Mouse (Mus musculus) liver, postnatal 0 days (tissue): Measurements from ENCODE around the gene Mxd3. TPM values are rescaled to one million over a fixed set of nuclear protein-coding genes. Genes with fewer than 3 reads are reported as not detected.

ENCODE experiments used
- ATAC-seq: fragments of 200-750 bp; cut with Nextera tagmentation; 2 replicates; pipeline ENCODE4 v1.8.0; 2017; ENCODE audit warnings: mild to moderate bottlenecking, moderate library complexity
- DNase-seq: peaks from one replicate; pipeline ENCODE4 v3.0.0-alpha.2; 2016
- H3K27ac ChIP-seq: fragments of 300-500 bp; sonication (generic); 2 replicates; pipeline ENCODE4 v1.5.1; 2014; ENCODE audit warnings: antibody characterized with exemption, moderate library complexity, mild to moderate bottlenecking, low read depth
- H3K27me3 ChIP-seq: fragments of 300-500 bp; sonication (generic); 2 replicates; pipeline ENCODE4 v1.6.1; 2014; ENCODE audit warnings: low read length, control low read depth, mixed read lengths; ENCODE audit not compliant: insufficient read depth
- H3K36me3 ChIP-seq: fragments of 300-500 bp; sonication (generic); replicated peaks from 2 replicates; pipeline ENCODE4 v1.6.1; 2014; ENCODE audit warnings: mild to moderate bottlenecking, control low read depth, low read length, moderate library complexity, mixed read lengths; ENCODE audit not compliant: insufficient read depth
- H3K4me1 ChIP-seq: fragments of 300-500 bp; sonication (generic); 2 replicates; pipeline ENCODE4 v1.6.1; 2014; ENCODE audit warnings: antibody characterized with exemption, mild to moderate bottlenecking, control low read depth; ENCODE audit not compliant: insufficient read depth
- H3K4me2 ChIP-seq: fragments of 300-500 bp; sonication (generic); 2 replicates; pipeline ENCODE4 v1.6.1; 2014; ENCODE audit warnings: low read depth, mild to moderate bottlenecking, low read length, moderate library complexity, mixed read lengths
- H3K4me3 ChIP-seq: fragments of 300-500 bp; sonication (generic); 2 replicates; pipeline ENCODE4 v1.5.1; 2014; ENCODE audit warnings: low read depth, low read length
- H3K9ac ChIP-seq: fragments of 300-500 bp; sonication (generic); replicated peaks from 2 replicates; pipeline ENCODE4 v1.6.1; 2014; ENCODE audit warnings: mild to moderate bottlenecking, moderate library complexity
- H3K9me3 ChIP-seq: fragments of 300-500 bp; sonication (generic); 2 replicates; pipeline ENCODE4 v1.6.1; 2016; ENCODE audit warnings: mild to moderate bottlenecking, control low read depth, low read length, mixed read lengths
- CTCF ChIP-seq: sonication (generic); IDR thresholded peaks from 2 replicates; pipeline ENCODE4 v1.5.1; 2016; ENCODE audit warnings: antibody characterized with exemption, low read depth
- EP300 ChIP-seq: IDR thresholded peaks from 2 replicates; pipeline ENCODE4 v1.6.1; 2016; ENCODE audit warnings: antibody characterized with exemption, low read depth, mild to moderate bottlenecking
- WGBS: fragments of 180-500 bp; shearing (Covaris S2); extraction: QIAGEN DNeasy Blood & Tissue Kit; methylation state at CpG from one replicate; pipeline ENCODE4 v1.1.7; 2014; ENCODE audit not compliant: insufficient replicate concordance; 5-methylcytosine and 5-hydroxymethylcytosine counted together
- polyA plus RNA-seq: library from polyadenylated mRNA; unstranded; fragments of >200 nt; fragmentation: Nextera tagmentation; extraction: Ambion mirVana; gene quantifications from 2 replicates; pipeline ENCODE4 v1.2.1, GENCODE M21; 2015

Gene Mxd3
- polyA plus RNA-seq, 1 experiment from 2014 or later: 14.0 TPM

DNA sequence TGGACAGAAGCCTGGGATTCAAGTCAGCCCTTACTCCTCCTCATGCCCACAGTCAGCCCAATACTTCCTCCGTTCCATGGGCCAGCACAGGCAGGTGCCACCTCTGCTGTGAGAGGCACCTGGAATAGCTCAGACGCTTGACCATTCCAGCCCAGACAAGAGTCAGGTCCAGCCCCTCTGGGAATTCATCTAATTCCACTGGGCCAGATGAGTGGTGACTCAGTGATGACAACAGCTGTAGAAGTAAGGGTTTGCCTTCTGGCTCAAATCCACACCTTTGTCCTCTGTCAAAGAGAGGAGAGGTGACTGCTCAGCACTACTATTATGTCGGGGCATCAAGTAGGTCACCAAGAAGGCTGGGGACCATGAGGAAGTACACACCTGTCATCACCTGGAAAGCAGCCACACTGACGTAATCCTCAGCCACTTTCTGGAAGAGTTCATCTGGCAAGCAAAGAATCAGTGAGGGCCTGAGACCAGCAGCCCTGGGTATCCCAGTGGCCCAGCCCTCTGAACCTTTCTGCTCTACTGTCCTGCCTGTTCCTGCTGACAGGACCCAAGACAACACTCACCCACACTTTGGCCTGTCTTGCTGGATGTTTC is 9.6 kb downstream of the Mxd3 start, which contains the start of gene Prelid1:
Gene Prelid1 (plus strand): TSS at position 570 of the 603 bp plus-strand sequence.
- Histone ChIP-seq H3K27me3 (no peaks in the 10 kb centered on the region), H3K4me3 (peak within 1 kb of the TSS; percentile 86), H3K9me3 (no peaks in the 10 kb centered on the region), H3K9ac (peak within 1 kb of the TSS; percentile 90), H3K27ac (peak within 1 kb of the TSS; percentile 84; the same call in 1 of the 2 replicates), H3K4me2 (peak within 1 kb of the TSS; percentile 93), H3K36me3 (peaks cover 38% of the 10 kb centered on the region), H3K4me1 (peaks cover 34% of the 10 kb centered on the region)
- TF ChIP-seq EP300 (no peak), CTCF (no peak)
- WGBS: 80% methylated on average over 4 of the region's 4 CpGs
- ATAC-seq: no peak
- no peak for DNase-seq

DNA sequence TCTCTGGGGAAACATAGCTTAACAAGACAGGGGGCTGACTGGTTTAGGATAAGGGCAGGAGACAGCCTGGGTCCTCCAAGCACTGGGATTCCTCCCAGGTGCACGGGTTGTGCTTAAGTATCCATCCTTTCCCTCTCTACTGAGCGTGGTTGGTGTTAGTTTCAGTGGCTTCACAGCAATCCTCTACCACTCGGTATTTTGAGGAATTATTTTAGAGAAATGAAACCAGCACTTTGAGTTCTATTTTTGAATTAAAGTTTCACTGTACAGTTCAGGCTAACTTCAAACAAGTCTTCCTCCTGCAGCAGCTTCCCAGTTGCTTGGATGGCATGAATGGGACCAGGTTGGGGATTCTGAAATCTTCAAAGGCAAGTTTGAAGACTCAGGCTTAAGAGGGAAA is 11.3 kb downstream of the Mxd3 start:
- TF ChIP-seq EP300 (no peak), CTCF (no peak)
- ATAC-seq (no peak), DNase-seq (no peak)
- H3K4me2 ChIP-seq: peak overlapping the region; percentile 28
- H3K4me1 ChIP-seq: peaks cover 28% of the 10 kb centered on the region
- no peak overlapping the region for H3K4me3 ChIP-seq
- H3K27ac ChIP-seq: peak overlapping the region; percentile 49; the same call in 1 of the 2 replicates
- peaks cover 42% of the 10 kb centered on the region for H3K36me3 ChIP-seq
- H3K9me3 ChIP-seq: no peaks in the 10 kb centered on the region
- no peaks in the 10 kb centered on the region for H3K27me3 ChIP-seq
- no peak overlapping the region for H3K9ac ChIP-seq
- 66% methylated on average over 3 of the region's 3 CpGs for WGBS

GRCm38 (mm10) chr13:55314891-55315412 is 14.7 kb downstream of the Mxd3 start:
- H3K27me3 ChIP-seq: no peaks in the 10 kb centered on the region
- ATAC-seq (no peak), DNase-seq (no peak)
- peaks cover 70% of the 10 kb centered on the region for H3K36me3 ChIP-seq
- WGBS: 75% methylated on average over 2 of the region's 2 CpGs
- H3K9ac ChIP-seq: no peak overlapping the region
- H3K4me1 ChIP-seq: peaks cover 6% of the 10 kb centered on the region; the same call in 1 of the 2 replicates
- no peak overlapping the region for H3K4me2 ChIP-seq
- no peak overlapping the region for H3K4me3 ChIP-seq
- no peak overlapping the region for H3K27ac ChIP-seq
- TF ChIP-seq CTCF: no peak
- TF ChIP-seq EP300: no peak
- no peaks in the 10 kb centered on the region for H3K9me3 ChIP-seq

DNA sequence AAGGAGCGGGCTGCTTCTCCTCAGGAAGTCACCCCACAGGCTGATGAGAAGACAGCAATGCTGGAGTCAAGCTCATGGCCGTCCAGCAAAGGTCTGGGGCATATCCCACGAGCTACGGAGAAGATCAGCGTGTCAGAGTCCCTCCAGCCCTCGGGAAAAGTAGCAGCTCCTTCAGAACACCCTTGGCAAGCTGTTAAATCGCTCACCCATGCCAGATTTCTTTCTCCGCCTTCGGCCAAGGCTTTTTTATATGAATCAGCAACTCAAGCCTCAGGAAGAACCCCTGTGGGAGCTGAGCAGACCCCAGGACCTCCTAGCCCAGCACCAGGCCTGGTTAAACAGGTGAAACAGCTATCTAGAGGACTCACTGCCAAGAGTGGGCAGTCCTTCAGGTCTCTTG is 16.6 kb downstream of the Mxd3 start:
- Histone ChIP-seq H3K27me3 (no peaks in the 10 kb centered on the region), H3K4me1 (no peaks in the 10 kb centered on the region), H3K4me3 (no peak overlapping the region), H3K4me2 (no peak overlapping the region), H3K9ac (no peak overlapping the region), H3K9me3 (no peaks in the 10 kb centered on the region), H3K27ac (no peak overlapping the region), H3K36me3 (peaks cover 72% of the 10 kb centered on the region)
- ATAC-seq (no peak), DNase-seq (no peak)
- WGBS: 85% methylated on average over 9 of the region's 9 CpGs
- TF ChIP-seq EP300 (no peak), CTCF (no peak)

DNA sequence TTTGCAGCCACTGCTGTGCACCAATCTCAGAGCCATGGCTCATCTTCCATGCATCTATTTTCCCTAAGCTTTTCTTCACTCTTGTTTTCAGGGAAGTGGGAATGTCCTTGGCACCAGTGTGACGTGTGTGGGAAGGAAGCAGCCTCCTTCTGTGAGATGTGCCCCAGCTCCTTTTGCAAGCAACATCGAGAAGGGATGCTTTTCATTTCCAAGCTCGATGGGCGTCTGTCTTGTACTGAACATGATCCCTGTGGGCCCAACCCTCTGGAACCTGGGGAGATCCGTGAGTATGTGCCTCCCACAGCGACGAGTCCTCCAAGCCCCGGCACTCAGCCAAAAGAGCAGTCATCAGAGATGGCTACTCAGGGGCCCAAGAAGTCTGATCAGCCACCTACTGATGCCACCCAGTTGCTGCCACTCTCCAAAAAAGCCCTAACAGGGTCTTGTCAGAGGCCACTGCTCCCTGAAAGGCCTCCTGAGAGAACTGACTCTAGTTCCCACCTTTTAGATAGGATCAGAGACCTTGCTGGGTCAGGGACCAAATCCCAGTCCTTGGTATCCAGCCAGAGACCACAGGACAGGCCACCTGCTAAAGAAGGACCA is 17.5 kb downstream of the Mxd3 start:
- Histone ChIP-seq H3K9ac (no peak overlapping the region), H3K4me1 (no peaks in the 10 kb centered on the region), H3K4me3 (no peak overlapping the region), H3K9me3 (no peaks in the 10 kb centered on the region), H3K36me3 (peaks cover 81% of the 10 kb centered on the region), H3K4me2 (no peak overlapping the region), H3K27ac (no peak overlapping the region), H3K27me3 (no peaks in the 10 kb centered on the region)
- TF ChIP-seq EP300 (no peak), CTCF (no peak)
- ATAC-seq (no peak), DNase-seq (no peak)
- WGBS: 86% methylated on average over 8 of the region's 8 CpGs

DNA sequence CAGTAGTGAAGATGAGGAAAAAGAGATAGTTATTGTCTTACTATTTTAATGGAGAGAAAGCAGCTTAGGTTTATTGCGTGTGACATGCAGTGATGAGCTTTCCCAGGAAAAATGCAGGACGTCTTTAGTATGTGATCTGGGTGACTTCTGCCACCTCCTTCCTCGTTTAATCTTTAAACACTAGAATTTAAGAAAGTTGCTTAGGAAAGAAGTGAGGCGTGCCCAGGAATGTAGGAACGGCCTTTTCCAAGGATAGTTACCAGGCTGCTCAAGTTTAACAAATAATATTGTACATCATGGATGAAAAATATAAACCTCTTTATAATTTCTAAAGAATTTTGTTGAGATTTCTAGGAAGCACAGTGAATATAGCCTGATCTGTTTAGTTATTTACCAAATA is 28.7 kb downstream of the Mxd3 start:
- no peaks in the 10 kb centered on the region for H3K27me3 ChIP-seq
- H3K4me2 ChIP-seq: no peak overlapping the region
- H3K27ac ChIP-seq: no peak overlapping the region
- peaks cover 77% of the 10 kb centered on the region for H3K36me3 ChIP-seq
- no peak overlapping the region for H3K9ac ChIP-seq
- no peak overlapping the region for H3K4me3 ChIP-seq
- H3K4me1 ChIP-seq: no peaks in the 10 kb centered on the region
- ATAC-seq: no peak
- TF ChIP-seq CTCF (no peak), EP300 (no peak)
- no peaks in the 10 kb centered on the region for H3K9me3 ChIP-seq
- WGBS: 87% methylated on average over 5 of the region's 5 CpGs
- no peak for DNase-seq
